Mouse (Mus musculus): ENCODE measurements around the gene Gm6034.
"Not testable (repeated sequence)": the region's sequence is repeated elsewhere in the genome, so short reads cannot be mapped to it uniquely, and the experiment has no call there.

Gm6034 gene

GRCm38 (mm10) chr17:36081901-36082300 is 39.1 kb downstream of the Gm6034 start:
- DNase-seq (ENCODE audit: extremely low spot score), result not testable (repeated sequence)

- not testable (repeated sequence) for DNase-seq (ENCODE audit: extremely low spot score)
Measured at GRCm38 (mm10) chr17:36082519-36083232, 39.9 kb downstream of the Gm6034 start.

- peak; percentile 84 for DNase-seq (ENCODE audit: extremely low spot score)
Measured at GRCm38 (mm10) chr17:36083266-36083869, 40.6 kb downstream of the Gm6034 start.

- DNase-seq (ENCODE audit: extremely low spot score), result peak; percentile 52
Measured at GRCm38 (mm10) chr17:36083870-36084451, 41.2 kb downstream of the Gm6034 start.

GRCm38 (mm10) chr17:36085976-36086375 is 43.2 kb downstream of the Gm6034 start:
- not testable (repeated sequence) for DNase-seq (ENCODE audit: extremely low spot score)

GRCm38 (mm10) chr17:36091933-36092332 is 49.2 kb downstream of the Gm6034 start:
- not testable (repeated sequence) for DNase-seq (ENCODE audit: extremely low spot score)

GRCm38 (mm10) chr17:36092520-36092919 is 49.8 kb downstream of the Gm6034 start:
- DNase-seq (ENCODE audit: extremely low spot score), result not testable (repeated sequence)

GRCm38 (mm10) chr17:36093936-36094335 is 51.2 kb downstream of the Gm6034 start:
- DNase-seq (ENCODE audit: extremely low spot score), result no peak

GRCm38 (mm10) chr17:36099603-36100002 is 56.8 kb downstream of the Gm6034 start:
- DNase-seq (ENCODE audit: extremely low spot score), result not testable (repeated sequence)

- not testable (repeated sequence) for DNase-seq (ENCODE audit: extremely low spot score)
Measured at GRCm38 (mm10) chr17:36102091-36102490, 59.3 kb downstream of the Gm6034 start.
